Mouse (Mus musculus) heart, adult 9 months (tissue): ENCODE measurements around the gene Arrb2.
A peak's percentile ranks its signal among the peaks of the same experiment; 100 is the strongest.
"Not testable (repeated sequence)": the region's sequence is repeated elsewhere in the genome, so short reads cannot be mapped to it uniquely, and the experiment has no call there.

ENCODE experiments used
- DNase-seq, 2 experiments: peaks; one replicate each; pipeline ENCODE4 v3.0.0; 2022; ENCODE audit warnings: low spot score in 2 of 2

Gene Arrb2

GRCm38 (mm10) chr11:70432048-70432894 is at the start of gene Arrb2:
Arrb2 (plus strand) TSS chr11:70432635.
- peak; percentile 98 for DNase-seq

DNA sequence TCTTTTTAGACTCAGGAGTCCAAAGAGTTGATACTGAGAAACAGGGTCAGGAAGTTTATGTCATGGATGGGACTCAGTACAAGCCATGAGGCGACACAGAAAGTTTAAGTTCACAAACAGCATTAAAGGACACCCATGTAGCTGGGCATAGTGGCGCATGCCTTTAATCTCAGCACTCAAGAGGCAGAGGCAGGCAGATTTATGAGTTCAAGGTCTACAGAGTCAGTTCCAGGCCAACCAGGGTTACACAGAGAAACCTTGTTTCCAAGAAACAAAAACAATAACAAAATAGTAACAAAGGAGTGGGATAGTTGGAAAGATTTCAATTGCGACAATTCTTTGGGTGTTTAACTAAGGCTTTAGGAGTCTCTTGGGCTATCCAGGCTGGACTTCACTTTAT is 48.3 kb upstream of the Arrb2 start:
- no peak for DNase-seq

DNA sequence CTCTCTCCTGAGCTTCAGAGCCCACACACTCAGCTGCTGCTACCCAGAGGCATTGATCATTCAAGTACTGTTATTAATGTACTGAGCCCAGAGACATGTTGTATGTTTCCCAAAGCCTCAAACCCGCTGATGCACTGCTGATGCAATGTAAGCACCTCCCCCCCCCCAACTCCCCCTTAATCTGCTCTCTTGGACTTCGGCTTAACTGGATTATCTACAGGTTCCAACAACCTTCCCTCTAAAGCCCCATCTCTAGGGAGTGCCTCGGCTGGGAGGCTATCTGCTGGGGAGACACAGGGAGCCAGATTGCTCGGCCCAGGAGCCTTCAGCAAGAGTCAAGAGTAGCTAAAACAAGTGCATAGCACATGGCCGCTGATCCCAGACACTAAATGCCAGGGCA is 45.0 kb upstream of the Arrb2 start:
- no peak for DNase-seq

- no peak for DNase-seq
These were observed 43.0 kb upstream of the Arrb2 start for GRCm38 (mm10) chr11:70389421-70389820.

- DNase-seq = peak; percentile 62 to 65
These were observed 28.8 kb upstream of the Arrb2 start for GRCm38 (mm10) chr11:70403598-70403997.

GRCm38 (mm10) chr11:70409594-70410296 is 22.7 kb upstream of the Arrb2 start, which contains the start of gene Pelp1:
Pelp1 (minus strand) TSS chr11:70410031.
- peak; percentile 83 to 85 for DNase-seq

GRCm38 (mm10) chr11:70410297-70410643 is 22.2 kb upstream of the Arrb2 start:
- no peak for DNase-seq

DNA sequence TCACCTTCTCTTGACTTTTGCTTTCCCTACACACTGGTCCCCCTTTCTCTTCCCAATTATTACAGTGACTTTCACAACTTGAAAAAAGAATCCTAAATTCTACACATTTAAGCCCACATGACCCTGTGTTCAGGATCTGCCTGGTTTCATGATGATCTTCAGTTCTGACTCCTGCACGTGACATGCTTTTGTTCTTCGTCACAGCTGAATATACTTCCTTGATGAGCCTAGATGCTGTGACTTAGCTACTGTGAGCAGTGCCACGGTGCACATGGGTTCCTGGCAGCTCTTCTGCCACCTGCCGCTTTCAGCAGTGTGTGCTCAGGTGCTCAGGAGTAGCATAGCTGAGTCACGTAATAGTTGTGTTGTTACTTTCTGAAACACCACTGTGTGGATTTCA is 19.8 kb upstream of the Arrb2 start:
- no peak for DNase-seq

- peak in 1 of 2 experiments; percentile 63 for DNase-seq
These were observed 18.5 kb upstream of the Arrb2 start for GRCm38 (mm10) chr11:70413961-70414360.

DNA sequence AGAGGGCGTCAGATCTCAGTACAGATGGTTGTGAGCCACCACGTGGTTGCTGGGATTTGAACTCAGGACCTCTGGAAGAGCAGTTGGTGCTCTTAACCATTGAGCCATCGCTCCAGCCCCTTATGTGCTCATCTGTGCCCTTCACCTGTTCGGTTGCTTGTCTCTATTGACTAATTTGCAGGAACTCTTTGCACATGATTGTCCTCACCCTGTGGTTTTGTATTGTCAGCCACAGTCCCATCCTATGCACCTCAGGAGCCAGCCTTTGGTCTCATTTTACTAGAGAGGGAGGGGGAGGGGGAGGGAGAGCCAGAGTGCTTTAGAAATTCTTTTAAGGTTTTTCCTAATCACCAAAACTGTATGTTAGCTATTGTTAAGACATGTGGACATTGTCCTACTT is 14.2 kb upstream of the Arrb2 start:
- no peak for DNase-seq

DNA sequence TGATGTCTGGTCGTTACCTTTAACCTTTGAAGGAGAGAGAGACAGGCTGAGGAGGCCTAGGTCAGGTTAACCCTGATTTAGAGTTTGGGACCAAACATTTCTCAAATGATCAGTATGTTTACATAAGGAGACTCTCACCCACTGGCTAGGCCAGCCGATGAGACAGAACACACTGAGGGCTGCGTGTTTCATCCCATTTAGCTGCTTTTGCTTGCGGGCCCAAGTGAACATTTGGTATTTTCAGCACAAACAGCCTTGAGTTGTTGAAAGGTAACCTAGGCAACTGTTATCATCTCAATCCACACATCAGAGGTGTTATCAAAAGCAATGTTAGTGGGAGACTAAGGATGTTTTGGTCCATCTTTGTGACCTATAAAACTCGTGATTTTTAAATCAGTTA is 12.9 kb upstream of the Arrb2 start:
- DNase-seq = no peak

- not testable (repeated sequence) for DNase-seq
These were observed 5.8 kb upstream of the Arrb2 start for GRCm38 (mm10) chr11:70426598-70426997.

GRCm38 (mm10) chr11:70431574-70431973 is 861 bp upstream of the Arrb2 start:
- DNase-seq = no peak

DNA sequence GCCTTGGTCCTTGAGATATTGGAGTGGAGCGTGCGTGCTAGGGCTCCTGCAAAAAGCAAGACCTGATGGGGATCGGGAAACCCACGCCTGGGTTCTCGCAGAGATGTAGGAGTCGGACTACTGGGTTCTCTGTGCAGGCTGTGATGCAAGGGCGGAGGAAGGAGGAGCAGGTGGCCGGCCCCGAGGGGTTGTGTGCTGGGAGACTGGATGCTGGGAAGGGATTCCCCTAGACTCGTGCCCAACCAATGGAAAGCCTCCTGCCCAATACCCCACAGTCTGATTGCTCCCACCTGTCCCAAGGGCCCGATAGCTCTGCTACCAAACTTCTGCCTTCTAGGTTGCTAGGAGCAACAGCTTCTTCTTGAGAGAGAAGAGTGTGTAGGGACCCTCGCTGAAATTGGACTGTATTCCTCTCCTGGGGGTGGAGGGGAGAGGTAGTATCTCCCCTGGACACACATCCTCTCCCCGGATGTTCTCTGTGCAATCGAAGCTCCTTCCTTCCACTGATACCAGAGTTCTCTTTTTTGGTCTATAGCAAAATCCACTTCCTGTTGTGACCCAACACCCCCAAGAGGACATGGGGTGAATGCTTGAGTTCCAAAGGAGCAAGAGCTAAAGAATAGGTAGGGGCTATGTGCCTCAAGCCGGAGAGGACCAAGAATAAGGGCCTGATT is 597 bp downstream of the Arrb2 start:
- DNase-seq = peak; percentile 30 to 46

DNA sequence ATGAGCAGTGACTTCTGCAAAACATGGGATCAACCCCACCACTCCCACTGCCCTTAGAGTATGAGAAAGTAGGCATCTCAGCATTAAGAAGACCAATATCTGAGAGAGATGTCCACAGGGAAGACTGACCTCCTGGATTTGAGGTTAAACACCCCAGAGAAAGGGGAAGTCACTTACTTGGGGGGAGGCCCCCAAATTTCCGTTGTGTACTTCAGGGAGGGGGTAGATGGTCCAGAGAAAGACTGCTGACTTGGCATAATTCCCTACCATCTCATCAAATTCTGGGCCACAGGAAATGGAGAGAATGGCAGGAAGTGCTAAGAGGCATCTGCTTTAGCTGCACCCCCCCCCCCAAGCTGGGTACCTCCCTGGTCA is 1.1 kb downstream of the Arrb2 start:
- peak; percentile 35 to 62 for DNase-seq

DNA sequence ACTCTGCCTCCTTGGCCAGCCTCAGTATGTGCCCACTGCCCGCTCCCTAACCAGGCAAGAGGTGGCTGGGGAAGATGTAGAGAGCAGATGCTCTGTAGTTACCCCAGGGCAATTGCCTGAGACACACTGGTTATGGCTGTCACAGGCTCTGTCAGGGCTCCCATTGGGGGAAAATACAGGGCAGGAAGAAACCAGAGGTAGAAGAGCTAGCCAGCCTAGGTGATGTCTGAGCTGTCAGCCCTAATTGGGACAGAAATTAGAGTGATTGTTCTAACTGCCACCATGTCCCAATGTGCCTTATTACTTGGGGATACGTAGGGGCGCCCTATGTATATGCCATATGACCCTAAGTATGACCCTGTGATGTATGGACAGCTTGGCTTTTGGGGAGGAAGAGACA is 1.5 kb downstream of the Arrb2 start:
- DNase-seq = no peak

GRCm38 (mm10) chr11:70435476-70435875 is 3.0 kb downstream of the Arrb2 start:
- no peak for DNase-seq

- no peak for DNase-seq
These were observed 5.0 kb downstream of the Arrb2 start for GRCm38 (mm10) chr11:70437426-70437825.

- DNase-seq = no peak
These were observed 6.4 kb downstream of the Arrb2 start for GRCm38 (mm10) chr11:70438728-70439374.

GRCm38 (mm10) chr11:70440637-70441036 is 8.2 kb downstream of the Arrb2 start:
- DNase-seq = no peak

- no peak for DNase-seq
These were observed 9.4 kb downstream of the Arrb2 start for GRCm38 (mm10) chr11:70441882-70442281.

DNA sequence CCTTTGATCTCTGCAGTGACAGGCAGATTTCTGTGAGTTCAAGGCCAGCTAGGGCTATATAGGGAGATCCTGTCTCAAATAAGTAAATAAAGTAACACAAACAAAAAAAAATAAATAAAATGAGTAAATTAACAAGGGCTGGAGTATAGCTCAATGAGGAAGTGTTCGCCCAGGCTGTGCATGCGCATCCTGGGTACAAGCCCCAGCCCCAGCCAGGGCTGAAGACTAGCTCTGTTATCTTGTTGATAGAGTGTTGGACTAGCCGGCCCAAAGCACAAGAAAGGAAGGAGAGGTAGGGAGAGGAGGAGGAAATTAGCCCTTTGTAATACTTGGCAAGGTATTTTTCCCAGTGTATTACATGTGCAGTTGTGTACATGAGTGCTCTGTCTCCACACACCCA is 11.5 kb downstream of the Arrb2 start:
- DNase-seq = no peak
